Mouse (Mus musculus) stomach, embryonic 14.5 days (tissue): ENCODE data around the gene Cry1. TPM values are rescaled to one million over a fixed set of nuclear protein-coding genes. Genes with fewer than 3 reads are reported as not detected.

ENCODE experiments used
- ATAC-seq: fragments of 200-750 bp; cut with Nextera tagmentation; 2 replicates; pipeline ENCODE4 v1.8.0; 2017; ENCODE audit warnings: low read depth, moderate TSS enrichment; ENCODE audit not compliant: insufficient number of reproducible peaks, insufficient read depth, low FRiP score
- H3K27ac ChIP-seq: fragments of 300-500 bp; sonication (generic); 2 replicates; pipeline ENCODE4 v1.5.1; 2014; ENCODE audit warnings: mild to moderate bottlenecking, low read length, moderate library complexity, mixed read lengths
- H3K27me3 ChIP-seq: fragments of 300-500 bp; sonication (generic); 2 replicates; pipeline ENCODE4 v1.6.1; 2014; ENCODE audit warnings: low read length, control low read depth, mixed read lengths; ENCODE audit not compliant: control insufficient read depth, insufficient read depth
- H3K36me3 ChIP-seq: fragments of 300-500 bp; sonication (generic); 2 replicates; pipeline ENCODE4 v1.6.1; 2014; ENCODE audit warnings: mild to moderate bottlenecking, control low read depth, low read length, moderate library complexity, mixed read lengths; ENCODE audit not compliant: control insufficient read depth, insufficient read depth
- H3K4me1 ChIP-seq: fragments of 300-500 bp; sonication (generic); 2 replicates; pipeline ENCODE4 v1.6.1; 2014; ENCODE audit warnings: low read length, control low read depth, mixed read lengths; ENCODE audit not compliant: control insufficient read depth, insufficient read depth
- H3K4me2 ChIP-seq: fragments of 300-500 bp; sonication (generic); replicated peaks from 2 replicates; pipeline ENCODE4 v1.6.1; 2014; ENCODE audit warnings: low read depth, low read length, control low read depth
- H3K4me3 ChIP-seq: fragments of 300-500 bp; sonication (generic); 2 replicates; pipeline ENCODE4 v1.5.1; 2014; ENCODE audit warnings: low read depth, low read length, control low read depth
- H3K9ac ChIP-seq: fragments of 300-500 bp; sonication (generic); replicated peaks from 2 replicates; pipeline ENCODE4 v1.6.1; 2014; ENCODE audit warnings: low read depth, mild to moderate bottlenecking, control low read depth, low read length, moderate library complexity, mixed read lengths
- H3K9me3 ChIP-seq: fragments of 300-500 bp; sonication (generic); 2 replicates; pipeline ENCODE4 v1.6.1; 2016; ENCODE audit warnings: low read depth, low read length, control low read depth; ENCODE audit not compliant: control insufficient read depth
- WGBS: fragments of 180-500 bp; shearing (Covaris S2); extraction: QIAGEN DNeasy Blood & Tissue Kit; methylation state at CpG from one replicate; pipeline ENCODE4 v1.1.7; 2014; 5-methylcytosine and 5-hydroxymethylcytosine counted together
- polyA plus RNA-seq: library from polyadenylated mRNA; unstranded; fragments of >200 nt; fragmentation: Nextera tagmentation; extraction: Ambion mirVana; gene quantifications from 2 replicates; pipeline ENCODE4 v1.2.1, GENCODE M21; 2014

Cry1 gene
- polyA plus RNA-seq, 1 experiment from 2014 or later = 23.3 TPM

GRCm38 (mm10) chr10:85183619-85184018, 1.2 kb downstream of the Cry1 start:
- Histone ChIP-seq H3K27ac (no peak overlapping the region), H3K36me3 (no peaks in the 10 kb centered on the region), H3K27me3 (no peaks in the 10 kb centered on the region), H3K9me3 (no peaks in the 10 kb centered on the region), H3K4me3 (peak overlapping the region; percentile 84), H3K4me1 (peaks cover 7% of the 10 kb centered on the region; the same call in 1 of the 2 replicates), H3K4me2 (peak overlapping the region; percentile 97), H3K9ac (peak overlapping the region; percentile 25; the same call in 1 of the 2 replicates)
- WGBS = under 1% methylated on average over 11 of the region's 11 CpGs
- ATAC-seq = no peak

- no peak for ATAC-seq
- Histone ChIP-seq H3K27ac (no peak overlapping the region), H3K4me1 (peaks cover 7% of the 10 kb centered on the region; the same call in 1 of the 2 replicates), H3K9ac (no peak overlapping the region), H3K4me2 (peak overlapping the region; percentile 97), H3K4me3 (no peak overlapping the region), H3K36me3 (no peaks in the 10 kb centered on the region), H3K9me3 (no peaks in the 10 kb centered on the region), H3K27me3 (no peaks in the 10 kb centered on the region)
- 83% methylated on average over 10 of the region's 10 CpGs for WGBS
Measured at GRCm38 (mm10) chr10:85182766-85183165, 2.1 kb downstream of the Cry1 start.

GRCm38 (mm10) chr10:85176640-85177039, 8.2 kb downstream of the Cry1 start:
- Histone ChIP-seq H3K4me1 (no peaks in the 10 kb centered on the region), H3K9ac (no peak overlapping the region), H3K4me3 (no peak overlapping the region), H3K27ac (no peak overlapping the region), H3K36me3 (no peaks in the 10 kb centered on the region), H3K4me2 (no peak overlapping the region), H3K9me3 (no peaks in the 10 kb centered on the region), H3K27me3 (no peaks in the 10 kb centered on the region)
- no peak for ATAC-seq
- 66% methylated on average over 2 of the region's 2 CpGs for WGBS

- Histone ChIP-seq H3K4me1 (no peaks in the 10 kb centered on the region), H3K27ac (no peak overlapping the region), H3K4me2 (no peak overlapping the region), H3K36me3 (no peaks in the 10 kb centered on the region), H3K9me3 (no peaks in the 10 kb centered on the region), H3K4me3 (no peak overlapping the region), H3K27me3 (no peaks in the 10 kb centered on the region), H3K9ac (no peak overlapping the region)
- 86% methylated on average over 5 of the region's 5 CpGs for WGBS
- ATAC-seq = no peak
Measured at GRCm38 (mm10) chr10:85165306-85165705, 19.6 kb downstream of the Cry1 start.

- ATAC-seq = no peak
- Histone ChIP-seq H3K36me3 (no peaks in the 10 kb centered on the region), H3K27me3 (no peaks in the 10 kb centered on the region), H3K4me1 (no peaks in the 10 kb centered on the region), H3K27ac (no peak overlapping the region), H3K4me2 (no peak overlapping the region), H3K9ac (no peak overlapping the region), H3K4me3 (no peak overlapping the region), H3K9me3 (no peaks in the 10 kb centered on the region)
- WGBS = 84% methylated on average over 13 of the region's 13 CpGs
Measured at GRCm38 (mm10) chr10:85164791-85165190, 20.1 kb downstream of the Cry1 start.

GRCm38 (mm10) chr10:85161745-85162351, 23.0 kb downstream of the Cry1 start:
- H3K4me3 ChIP-seq = no peak overlapping the region
- ATAC-seq = no peak
- H3K4me1 ChIP-seq = no peaks in the 10 kb centered on the region
- H3K9me3 ChIP-seq = no peaks in the 10 kb centered on the region
- H3K27me3 ChIP-seq = no peaks in the 10 kb centered on the region
- no peak overlapping the region for H3K4me2 ChIP-seq
- no peaks in the 10 kb centered on the region for H3K36me3 ChIP-seq
- no peak overlapping the region for H3K27ac ChIP-seq
- H3K9ac ChIP-seq = no peak overlapping the region
- 75% methylated on average over 5 of the region's 5 CpGs for WGBS

GRCm38 (mm10) chr10:85159989-85160619, 24.8 kb downstream of the Cry1 start:
- H3K27ac ChIP-seq = no peak overlapping the region
- no peak for ATAC-seq

GRCm38 (mm10) chr10:85157451-85157850, 27.4 kb downstream of the Cry1 start:
- no peak for ATAC-seq
- no peak overlapping the region for H3K9ac ChIP-seq
- 91% methylated on average over 7 of the region's 7 CpGs for WGBS

More at GRCm38 (mm10) chr10:85159989-85160619, 24.8 kb downstream of the Cry1 start:
- Histone ChIP-seq H3K9ac (no peak overlapping the region), H3K36me3 (no peaks in the 10 kb centered on the region), H3K27me3 (no peaks in the 10 kb centered on the region), H3K4me1 (no peaks in the 10 kb centered on the region), H3K9me3 (no peaks in the 10 kb centered on the region), H3K4me2 (no peak overlapping the region), H3K4me3 (no peak overlapping the region)
- WGBS = 81% methylated on average over 1 of the region's 1 CpGs

More at GRCm38 (mm10) chr10:85157451-85157850, 27.4 kb downstream of the Cry1 start:
- no peak overlapping the region for H3K4me3 ChIP-seq
- no peaks in the 10 kb centered on the region for H3K9me3 ChIP-seq
- H3K27me3 ChIP-seq = no peaks in the 10 kb centered on the region
- no peaks in the 10 kb centered on the region for H3K4me1 ChIP-seq
- H3K4me2 ChIP-seq = no peak overlapping the region
- H3K36me3 ChIP-seq = no peaks in the 10 kb centered on the region
- no peak overlapping the region for H3K27ac ChIP-seq
